Mouse (Mus musculus) ES-Bruce4 (cell line): ENCODE results near the gene Kdelc2.

ENCODE experiments used
- CTCF ChIP-seq: IDR thresholded peaks from one replicate; pipeline ENCODE4 v1.8.1; 2011; ENCODE audit warnings: low read depth, low read length
- EP300 ChIP-seq: IDR thresholded peaks from 2 replicates; pipeline ENCODE4 v1.6.1; 2011; ENCODE audit warnings: low read depth, low read length; ENCODE audit not compliant: insufficient read depth

GRCm38 (mm10) chr9:53353161-53353560 is 30.7 kb upstream of the Kdelc2 start:
- TF ChIP-seq CTCF (no peak), EP300 (no peak)
